Mouse (Mus musculus): ENCODE results near the gene Sprr4. TPM values are rescaled to one million over a fixed set of nuclear protein-coding genes. Genes with fewer than 3 reads are reported as not detected.

Sprr4 gene
- not detected for polyA plus RNA-seq (2017; shearing (Covaris generic))

GRCm38 (mm10) chr3:92500393-92500792 lies at the start of gene Sprr4:
TSS of gene Sprr4 (minus strand) at chr3:92500493.

GRCm38 (mm10) chr3:92534411-92534810 lies 34.1 kb upstream of the Sprr4 start, which contains the start of gene 2310046K23Rik:
TSS of gene 2310046K23Rik (minus strand) at chr3:92534511.

GRCm38 (mm10) chr3:92485863-92486262 lies 14.4 kb downstream of the Sprr4 start, which contains the start of gene Sprr1a:
TSS of gene Sprr1a (minus strand) at chr3:92485895.

GRCm38 (mm10) chr3:92458620-92459019 lies 41.7 kb downstream of the Sprr4 start, which contains the start of gene Sprr3:
TSS of gene Sprr3 (minus strand) at chr3:92458720.

Other genes starting within 250 kb of the Sprr4 start
- not detected for gene Sprr2a3, start 215.1 kb downstream of the Sprr4 start, polyA plus RNA-seq (2017; shearing (Covaris generic))
- not detected for gene Sprr2b, start 183.9 kb downstream of the Sprr4 start, polyA plus RNA-seq (2017; shearing (Covaris generic))
- gene Sprr2d, start 161.4 kb downstream of the Sprr4 start, polyA plus RNA-seq (2017; shearing (Covaris generic)) = not detected
- gene Sprr2e, start 148.3 kb downstream of the Sprr4 start, polyA plus RNA-seq (2017; shearing (Covaris generic)) = not detected
- not detected for gene Sprr2f, start 135.3 kb downstream of the Sprr4 start, polyA plus RNA-seq (2017; shearing (Covaris generic))
- not detected for gene Sprr2h, start 114.8 kb downstream of the Sprr4 start, polyA plus RNA-seq (2017; shearing (Covaris generic))
- gene Sprr2i, start 92.5 kb downstream of the Sprr4 start, polyA plus RNA-seq (2017; shearing (Covaris generic)) = not detected
- not detected for gene Sprr2j-ps, start 82.4 kb downstream of the Sprr4 start, polyA plus RNA-seq (2017; shearing (Covaris generic))
- 27.2 TPM for gene Gm9774, start 71.1 kb downstream of the Sprr4 start, polyA plus RNA-seq (2017; shearing (Covaris generic))
- gene Sprr2k, start 67.9 kb downstream of the Sprr4 start, polyA plus RNA-seq (2017; shearing (Covaris generic)) = not detected
- not detected for gene Sprr1b, start 61.7 kb downstream of the Sprr4 start, polyA plus RNA-seq (2017; shearing (Covaris generic))
- not detected for gene Sprr3, start 41.8 kb downstream of the Sprr4 start, polyA plus RNA-seq (2017; shearing (Covaris generic))
- gene Sprr1a, start 14.6 kb downstream of the Sprr4 start, polyA plus RNA-seq (2017; shearing (Covaris generic)) = not detected
- not detected for gene 2310046K23Rik, start 34.0 kb upstream of the Sprr4 start, polyA plus RNA-seq (2017; shearing (Covaris generic))
- gene Ivl, start 73.2 kb upstream of the Sprr4 start, polyA plus RNA-seq (2017; shearing (Covaris generic)) = not detected
- gene Smcp, start 88.5 kb upstream of the Sprr4 start, polyA plus RNA-seq (2017; shearing (Covaris generic)) = not detected
- gene 2210017I01Rik, start 107.0 kb upstream of the Sprr4 start, polyA plus RNA-seq (2017; shearing (Covaris generic)) = not detected
- gene Lce6a, start 121.2 kb upstream of the Sprr4 start, polyA plus RNA-seq (2017; shearing (Covaris generic)) = not detected
- not detected for gene Lce1a1, start 147.8 kb upstream of the Sprr4 start, polyA plus RNA-seq (2017; shearing (Covaris generic))
- not detected for gene Lce1b, start 156.4 kb upstream of the Sprr4 start, polyA plus RNA-seq (2017; shearing (Covaris generic))
- not detected for gene Lce1a2, start 169.8 kb upstream of the Sprr4 start, polyA plus RNA-seq (2017; shearing (Covaris generic))
- gene Lce1c, start 178.8 kb upstream of the Sprr4 start, polyA plus RNA-seq (2017; shearing (Covaris generic)) = not detected
- gene Lce1d, start 186.7 kb upstream of the Sprr4 start, polyA plus RNA-seq (2017; shearing (Covaris generic)) = not detected
- gene Lce1e, start 208.6 kb upstream of the Sprr4 start, polyA plus RNA-seq (2017; shearing (Covaris generic)) = not detected
- gene Lce1f, start 219.9 kb upstream of the Sprr4 start, polyA plus RNA-seq (2017; shearing (Covaris generic)) = not detected
- not detected for gene Gm38119, start 238.6 kb upstream of the Sprr4 start, polyA plus RNA-seq (2017; shearing (Covaris generic))

All from effector memory CD4-positive, alpha-beta T cell, adult 5 months (primary cell).